8 mouse cellular contexts compared by ENCODE assay signal in genomic region chr9:110879998-110880561, GRCm38 (mm10). TPM values are rescaled to one million over a fixed set of nuclear protein-coding genes. Genes with fewer than 3 reads are reported as not detected.
DNase-seq lines count a peak whose midpoint lies in the region; ATAC-seq and TF ChIP-seq lines count a peak whose summit lies in the region.

Tmie (minus strand) TSS chr9:110880113.

- TF ChIP-seq CTCF in embryonic fibroblast, embryonic 13.5 days (IDR thresholded peaks at IDR 0.05; ENCODE audit: borderline replicate concordance, insufficient read depth, low read length) = no peak
- no peak for TF ChIP-seq CTCF in heart, postnatal 0 days (IDR thresholded peaks at IDR 0.05; ENCODE audit: low read depth)
- TF ChIP-seq CTCF in olfactory bulb, adult 2 months (IDR thresholded peaks at IDR 0.05; ENCODE audit: insufficient read depth, low read depth, low read length) = no peak

- no peaks in the 10 kb centered on the region for H3K9me3 ChIP-seq in heart, postnatal 0 days (replicated peaks; ENCODE audit: control insufficient read depth, low read length)
- H3K9me3 ChIP-seq in lung, embryonic 15.5 days = no peaks in the 10 kb centered on the region

- no peak within 1 kb of the TSS for H3K27ac ChIP-seq in embryonic fibroblast, embryonic 13.5 days (ENCODE audit: insufficient read depth, low read length)
- peak within 1 kb of the TSS; percentile 80 for H3K27ac ChIP-seq in heart, postnatal 0 days (ENCODE audit: low read depth)
- peak within 1 kb of the TSS; percentile 64 for H3K27ac ChIP-seq in lung, embryonic 15.5 days
- H3K27ac ChIP-seq in olfactory bulb, adult 2 months (ENCODE audit: insufficient read depth, low read depth, low read length) = 0 out of 2 replicates have a peak within 1 kb of the TSS, but pooled peaks have one; percentile 21

- peak; percentile 76 for ATAC-seq in heart, postnatal 0 days (ENCODE audit: insufficient read depth, low read depth)
- ATAC-seq in lung, embryonic 15.5 days (ENCODE audit: borderline replicate concordance, extremely low read depth, low FRiP score, low TSS enrichment) = peak; percentile 80

- H3K4me2 ChIP-seq in heart, postnatal 0 days (ENCODE audit: low read depth, low read length) = peak within 1 kb of the TSS; percentile 74
- H3K4me2 ChIP-seq in lung, embryonic 15.5 days = peak within 1 kb of the TSS; percentile 92

- H3K9ac ChIP-seq in heart, postnatal 0 days (replicated peaks; ENCODE audit: low read depth, low read length) = peak within 1 kb of the TSS; percentile 54
- H3K9ac ChIP-seq in lung, embryonic 15.5 days = peak within 1 kb of the TSS; percentile 49

- peaks cover 5% of the 10 kb centered on the region; the same call in 1 of the 2 replicates for H3K36me3 ChIP-seq in heart, postnatal 0 days (replicated peaks; ENCODE audit: control insufficient read depth, insufficient read depth, low read length)
- no peaks in the 10 kb centered on the region for H3K36me3 ChIP-seq in lung, embryonic 15.5 days

- H3K27me3 ChIP-seq in heart, postnatal 0 days (ENCODE audit: control insufficient read depth, insufficient read depth, low read length) = no peaks in the 10 kb centered on the region
- peaks cover 9% of the 10 kb centered on the region; the same call in 1 of the 2 replicates for H3K27me3 ChIP-seq in lung, embryonic 15.5 days

- peak within 1 kb of the TSS; percentile 58 for H3K4me3 ChIP-seq in embryonic fibroblast, embryonic 13.5 days (ENCODE audit: insufficient read depth, low read length)
- peak within 1 kb of the TSS; percentile 58 for H3K4me3 ChIP-seq in heart, postnatal 0 days (ENCODE audit: low read depth, low read length)
- H3K4me3 ChIP-seq in lung, embryonic 15.5 days = peak within 1 kb of the TSS; percentile 56
- H3K4me3 ChIP-seq in olfactory bulb, adult 2 months (ENCODE audit: insufficient read depth, low read depth, low read length) = peak within 1 kb of the TSS; percentile 46

- H3K4me1 ChIP-seq in embryonic fibroblast, embryonic 13.5 days (ENCODE audit: control insufficient read depth, insufficient read depth, low read length) = peaks cover 12% of the 10 kb centered on the region; the same call in 1 of the 2 replicates
- H3K4me1 ChIP-seq in heart, postnatal 0 days (ENCODE audit: control insufficient read depth, insufficient read depth) = peaks cover 23% of the 10 kb centered on the region
- H3K4me1 ChIP-seq in lung, embryonic 15.5 days = peaks cover 21% of the 10 kb centered on the region
- peaks cover 13% of the 10 kb centered on the region for H3K4me1 ChIP-seq in olfactory bulb, adult 2 months (ENCODE audit: control insufficient read depth, insufficient read depth, low read length)

- peak; percentile 22 for DNase-seq in spleen, adult 12 weeks (ENCODE audit: low spot score)
- DNase-seq in spleen, postnatal 14 days (ENCODE audit: low spot score in 2 of 2) = no peak
- peak; percentile 71 for DNase-seq in heart, postnatal 0 days (ENCODE audit: low spot score)
- DNase-seq in kidney, postnatal 10 days = peak; percentile 91
- DNase-seq in urinary bladder, postnatal 14 days (ENCODE audit: low spot score) = peak; percentile 86

- no peak for TF ChIP-seq EP300 in heart, postnatal 0 days (IDR thresholded peaks at IDR 0.05; ENCODE audit: low read depth)

- TF ChIP-seq POLR2A in embryonic fibroblast, embryonic 13.5 days (IDR thresholded peaks at IDR 0.05; ENCODE audit: low read depth, low read length) = peak; percentile 62
- no peak for TF ChIP-seq POLR2A in olfactory bulb, adult 2 months (IDR thresholded peaks at IDR 0.05; ENCODE audit: insufficient read depth, low read depth, low read length)

- under 1% methylated on average over 52 of the region's 57 CpGs for WGBS in heart, postnatal 0 days
- WGBS in lung, embryonic 15.5 days = under 1% methylated on average over 56 of the region's 57 CpGs
- 1% methylated on average over 57 of the region's 57 CpGs for WGBS in olfactory bulb, adult 2 months

RNA-seq across cellular contexts. Expression of gene Tmie, which starts in this region (rescaled TPM):
- polyA plus RNA-seq in embryonic fibroblast, embryonic 13.5 days (2011; ENCODE audit: insufficient read length, low read depth, missing spikeins) = 0.28 and 0.56 TPM in 2 replicates
- 2.1 TPM in 1 of 2 replicates, not detected in the other for total RNA-seq in heart, postnatal 0 days (2014; rRNA removed; ENCODE audit: low replicate concordance)
- polyA plus RNA-seq in heart, postnatal 0 days (2015; fragmentation: Nextera tagmentation; extraction: Ambion mirVana) = 0.71 and 0.81 TPM in 2 replicates
- polyA plus RNA-seq in lung, embryonic 15.5 days (2015; fragmentation: Nextera tagmentation; extraction: Ambion mirVana) = 1.1 and 1.3 TPM in 2 replicates
- not detected in 2 replicates for polyA plus RNA-seq in olfactory bulb, adult 2 months (2012; ENCODE audit: insufficient read depth, insufficient read length, low replicate concordance, missing spikeins)

Comparison
In these comparisons a context has a peak if more than half of its experiments do, and no peak if none do; other contexts are left out.
1. DNase-seq: peak in spleen, adult 12 weeks (single experiment), heart, postnatal 0 days (single experiment), kidney, postnatal 10 days (single experiment) and urinary bladder, postnatal 14 days (single experiment); none in spleen, postnatal 14 days (0 of 2).
2. Peak in every context shown above with its lines, with median percentiles within 50 percentile points of each other: H3K4me3 ChIP-seq.